Mouse (Mus musculus) megakaryocyte-erythroid progenitor cell, adult 5-6 weeks (primary cell): Measurements from ENCODE around the gene Wdr95. TPM values are rescaled to one million over a fixed set of nuclear protein-coding genes. Genes with fewer than 3 reads are reported as not detected.

Experiments
- ATAC-seq: replicated peaks from 2 replicates; pipeline ENCODE4 v1.8.0; 2016; ENCODE audit warnings: mild to moderate bottlenecking, inconsistent platforms; ENCODE audit not compliant: severe bottlenecking, poor library complexity, low FRiP score, low TSS enrichment
- total RNA-seq, 2 experiments: library from RNA; stranded (forward) in 1 of 2; stranded (reverse) in 1 of 2; fragments of 200-1000, 215-1000 nt in 1 of 2; fragments of >200 nt in 1 of 2; fragmentation: Nextera tagmentation in 1 of 2; gene quantifications; 2 replicates each; pipeline ENCODE4 v1.2.3; 2014 to 2017

The Wdr95 gene
- total RNA-seq, 2 experiments from 2014 or later = not detected

DNA sequence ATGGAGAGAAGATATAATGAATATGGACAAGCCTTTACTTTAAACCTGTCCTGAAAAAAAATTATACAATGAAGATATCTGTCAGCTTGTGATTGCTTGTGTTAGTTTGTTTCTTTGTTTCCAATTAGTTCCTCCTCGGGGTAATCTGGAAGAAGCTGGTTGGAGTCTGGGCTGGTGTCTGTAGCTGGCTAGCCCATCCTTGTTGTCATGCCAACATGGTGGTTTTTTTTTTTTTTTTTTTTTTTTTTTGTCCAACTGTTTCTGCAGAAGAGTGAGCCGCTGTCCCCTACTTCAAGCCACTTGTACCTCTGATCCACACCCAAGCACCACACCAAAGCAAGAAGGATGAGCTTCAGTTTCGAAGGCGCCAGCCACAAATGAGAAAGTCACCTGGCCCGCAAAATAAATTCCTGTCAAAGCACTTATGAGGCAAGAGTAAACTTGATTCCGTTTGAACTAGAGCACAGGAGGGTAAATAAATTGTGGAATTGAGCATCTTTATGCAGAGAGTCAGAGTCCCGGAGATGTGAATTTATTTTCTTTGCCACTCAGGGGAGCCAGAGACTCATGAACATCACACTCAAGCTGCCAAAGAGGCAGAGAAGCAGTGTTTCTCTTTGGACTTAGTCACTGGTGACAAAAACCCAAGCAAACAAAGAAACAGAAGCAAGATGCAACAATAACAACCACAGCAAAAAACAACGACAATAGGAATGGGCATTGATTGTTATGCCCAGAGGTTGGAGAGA is 119.1 kb downstream of the Wdr95 start:
- ATAC-seq = peak; percentile 23

DNA sequence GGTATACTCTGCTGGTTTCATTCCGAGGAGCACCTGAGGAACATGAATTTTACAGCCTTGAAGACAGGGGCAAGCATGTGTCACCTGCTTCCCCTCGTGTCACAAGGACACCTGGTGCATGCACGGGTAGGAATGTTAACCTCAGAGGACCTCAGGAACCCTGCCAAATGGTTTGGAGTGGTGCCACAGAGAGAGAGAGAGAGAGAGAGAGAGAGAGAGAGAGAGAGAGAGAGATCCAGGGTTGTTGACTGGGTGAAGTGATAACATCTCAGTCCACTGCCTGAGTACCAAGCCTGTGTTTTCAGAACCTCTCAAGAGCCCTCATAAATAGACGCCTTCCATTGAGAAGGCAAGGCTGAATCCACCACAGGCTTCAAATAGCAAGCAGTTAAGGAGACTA is 119.7 kb downstream of the Wdr95 start:
- peak; percentile 27 for ATAC-seq

DNA sequence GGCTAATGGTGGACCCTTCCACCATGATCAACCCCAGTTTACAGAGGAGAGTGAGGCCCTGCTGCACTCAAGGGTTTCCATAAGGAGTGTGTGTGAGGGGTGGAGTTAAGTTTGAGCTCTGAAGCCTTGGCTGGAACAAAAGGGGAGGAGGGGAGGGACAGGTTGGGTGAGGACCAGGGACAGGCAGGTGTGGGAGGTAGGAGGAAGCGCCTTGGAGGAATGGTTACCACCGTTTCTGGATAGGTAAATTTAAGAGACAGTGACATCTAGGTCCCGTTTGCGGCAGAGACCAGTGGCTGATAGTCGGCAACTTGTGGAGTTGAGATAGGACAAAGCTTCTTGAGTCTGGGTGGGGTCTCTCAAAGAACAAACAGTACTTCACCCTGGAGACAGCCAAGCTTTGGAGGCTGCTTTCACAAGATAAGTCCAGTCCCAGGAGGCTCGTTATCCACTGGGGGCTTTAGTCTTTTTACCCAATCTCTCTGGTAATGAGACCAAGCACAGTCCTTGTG is 120.5 kb downstream of the Wdr95 start:
- ATAC-seq = peak; percentile 87

DNA sequence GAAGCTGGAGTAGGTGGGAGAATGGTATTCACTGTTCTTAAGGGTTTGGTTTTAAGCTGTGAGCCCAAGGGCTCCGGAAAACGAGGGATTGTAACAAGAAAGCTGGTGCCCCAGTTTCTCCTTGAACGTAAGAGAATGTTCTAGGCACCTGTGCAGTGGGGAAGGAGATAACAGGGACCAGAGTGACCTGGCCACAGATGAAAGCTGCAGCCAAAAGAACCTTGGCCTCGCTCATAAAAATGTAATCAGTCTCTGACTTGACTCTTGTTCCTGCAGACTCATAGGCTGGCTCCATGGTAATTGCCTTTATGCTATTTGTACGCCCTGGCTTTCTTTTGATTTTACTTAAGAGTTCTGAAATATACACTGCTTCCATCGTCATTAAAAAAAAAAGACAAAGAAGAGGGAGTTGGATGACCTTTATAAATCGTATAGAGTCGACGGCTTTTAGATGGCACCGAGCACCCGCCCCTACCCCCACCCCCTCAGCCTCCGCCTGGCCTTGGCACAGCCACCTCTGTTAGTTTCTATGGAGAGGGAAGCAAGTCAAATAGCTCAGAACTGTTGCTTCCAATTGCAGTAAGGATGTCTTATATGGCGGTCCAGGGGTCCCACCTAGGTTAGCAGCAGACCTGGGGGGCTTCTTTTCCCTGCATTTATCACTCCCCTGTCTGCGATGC is 121.2 kb downstream of the Wdr95 start:
- peak; percentile 48; the same call in 1 of the 2 replicates for ATAC-seq

DNA sequence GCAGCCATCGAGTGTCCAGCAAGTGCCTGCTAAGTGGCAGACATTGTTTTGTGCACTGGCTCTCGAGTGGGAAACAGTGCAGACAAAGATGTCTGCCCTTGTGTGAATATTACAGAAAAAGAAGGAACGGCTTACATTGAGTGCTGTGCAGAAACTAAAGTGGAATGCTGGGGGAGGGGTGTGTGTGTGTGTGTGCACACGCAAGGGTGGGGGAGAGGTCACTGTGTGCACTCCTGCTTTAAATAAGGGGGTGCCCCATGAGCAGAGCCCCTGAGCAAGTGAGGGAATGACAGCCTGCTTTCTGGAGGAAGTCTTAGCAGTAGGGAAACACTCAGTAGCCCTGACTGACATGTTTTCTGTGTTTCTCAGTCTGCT is 121.7 kb downstream of the Wdr95 start:
- ATAC-seq = no peak

DNA sequence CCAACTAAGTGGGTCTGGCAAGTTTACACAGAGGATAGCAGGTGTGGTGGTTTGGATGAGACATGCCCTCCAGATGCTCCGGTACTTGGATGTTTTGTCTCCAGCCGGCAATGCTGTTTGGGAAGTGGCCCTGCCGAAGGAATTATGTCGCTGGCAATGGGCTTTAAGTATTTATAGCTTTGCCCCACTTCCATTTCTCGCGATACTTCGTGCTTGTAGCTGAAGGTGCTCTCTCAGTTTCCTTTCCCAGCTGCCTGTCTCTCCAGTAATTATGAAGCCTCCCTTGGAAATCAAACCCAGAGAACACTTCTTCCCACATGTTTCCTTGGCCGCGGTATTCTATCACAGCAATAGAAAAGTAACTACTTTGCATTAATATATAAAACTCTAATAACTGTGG is 127.2 kb downstream of the Wdr95 start:
- ATAC-seq = no peak

DNA sequence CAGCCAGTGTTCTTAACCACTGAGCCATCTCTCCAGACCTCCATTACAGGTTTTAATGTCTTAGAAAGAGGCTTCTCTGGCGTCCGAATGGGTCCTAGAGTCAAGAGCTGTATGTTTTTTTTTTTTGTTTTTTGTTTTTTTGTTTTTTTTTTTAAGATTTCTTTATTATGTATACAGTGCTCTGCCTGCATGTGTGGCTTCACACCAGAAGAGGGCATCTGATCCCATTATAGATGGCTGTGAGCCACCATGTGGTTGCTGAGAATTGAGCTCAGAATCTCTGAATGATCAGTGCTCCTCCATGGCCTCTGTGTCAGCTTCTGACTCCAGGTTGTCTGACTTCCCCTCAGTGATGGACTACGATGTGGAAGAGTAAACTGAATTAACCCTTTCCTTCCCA is 129.5 kb downstream of the Wdr95 start:
- 0 out of 2 replicates have a peak, but pooled peaks have one; percentile 17 for ATAC-seq

DNA sequence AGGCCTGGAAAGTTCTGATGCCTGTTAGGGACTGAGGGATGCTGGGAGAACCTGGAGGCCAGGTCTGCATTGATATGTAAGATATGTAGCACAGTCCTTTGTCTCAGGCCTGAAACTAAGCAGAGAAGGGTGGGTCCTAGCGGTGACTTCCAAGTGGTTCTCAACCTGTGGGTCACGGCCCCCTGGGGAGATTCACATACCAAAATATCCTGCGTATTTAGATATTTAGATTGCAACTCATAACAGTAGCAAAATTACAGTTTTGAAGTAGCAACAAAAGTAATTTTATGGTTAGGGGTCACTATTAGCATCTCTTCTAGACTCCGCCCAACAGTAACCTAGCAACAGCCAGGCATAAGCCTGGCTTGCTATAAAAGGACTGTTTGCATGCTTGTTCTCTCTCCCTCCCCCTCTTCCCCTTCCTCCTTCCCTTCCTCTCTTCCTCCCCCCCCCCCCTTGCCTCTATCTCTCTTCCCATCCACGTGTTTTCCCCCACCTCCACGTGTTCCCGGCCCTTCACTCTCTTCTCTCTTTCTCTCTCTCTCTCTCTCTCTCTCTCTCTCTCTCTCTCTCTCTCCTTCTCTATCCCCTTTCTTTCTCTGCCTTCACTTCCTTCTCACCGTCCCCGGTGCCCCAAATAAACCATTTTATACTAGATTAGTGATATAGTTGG is 130.4 kb downstream of the Wdr95 start:
- no peak for ATAC-seq

DNA sequence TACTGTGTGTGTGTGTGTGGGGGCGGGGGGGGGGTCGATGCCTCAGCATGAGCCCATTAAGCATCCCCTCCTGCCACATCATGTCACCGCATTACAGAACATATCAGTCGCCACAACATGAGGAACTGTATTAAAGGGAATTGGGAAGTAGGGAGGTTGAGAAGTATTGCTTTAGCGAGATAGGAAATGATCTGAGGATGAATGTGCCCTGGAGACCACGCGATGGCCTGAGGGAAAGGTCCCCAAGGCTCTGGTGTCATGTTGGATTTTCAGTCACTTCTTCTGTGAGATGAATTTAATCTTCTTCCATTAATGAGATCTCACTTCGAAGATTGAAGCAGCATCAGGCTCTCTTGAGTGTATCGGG is 130.9 kb downstream of the Wdr95 start:
- ATAC-seq = no peak

DNA sequence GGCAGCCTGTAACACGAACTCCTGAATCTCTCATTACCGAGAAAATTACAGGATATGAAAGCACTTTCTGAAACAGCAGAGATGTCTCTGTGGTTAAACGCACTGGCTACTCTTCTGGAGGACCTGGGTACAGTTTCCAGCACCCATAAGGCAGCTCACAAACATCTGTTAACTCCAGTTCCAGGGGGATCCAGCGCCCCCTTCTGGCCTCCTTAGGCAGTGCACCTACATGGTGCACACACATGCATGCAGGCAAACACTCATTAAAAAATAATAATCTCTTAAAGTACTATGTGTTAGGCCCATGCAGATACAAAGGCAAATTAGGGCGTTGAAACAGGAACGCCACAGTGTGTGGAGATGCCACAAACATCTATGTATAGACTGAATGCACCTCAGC is 132.9 kb downstream of the Wdr95 start:
- no peak for ATAC-seq

Other genes with a start within 250 kb of the Wdr95 start
- not detected in 2 replicates for gene Medag, start 116.9 kb upstream of the Wdr95 start, total RNA-seq (2014; fragmentation: Nextera tagmentation)
- gene Medag, start 116.9 kb upstream of the Wdr95 start, total RNA-seq (2017) = not detected in 2 replicates
- not detected in 2 replicates for gene Tex26, start 89.0 kb upstream of the Wdr95 start, total RNA-seq (2014; fragmentation: Nextera tagmentation)
- gene Tex26, start 89.0 kb upstream of the Wdr95 start, total RNA-seq (2017) = not detected in 2 replicates
- 136 and 180 TPM in 2 replicates for gene Hsph1, start 107.7 kb downstream of the Wdr95 start, total RNA-seq (2014; fragmentation: Nextera tagmentation)
- 91.7 and 104 TPM in 2 replicates for gene Hsph1, start 107.7 kb downstream of the Wdr95 start, total RNA-seq (2017)
- gene B3glct, start 149.6 kb downstream of the Wdr95 start, total RNA-seq (2014; fragmentation: Nextera tagmentation) = 24.9 and 33.7 TPM in 2 replicates
- 13.9 and 29.8 TPM in 2 replicates for gene B3glct, start 149.6 kb downstream of the Wdr95 start, total RNA-seq (2017)